In the genomic region with DNA sequence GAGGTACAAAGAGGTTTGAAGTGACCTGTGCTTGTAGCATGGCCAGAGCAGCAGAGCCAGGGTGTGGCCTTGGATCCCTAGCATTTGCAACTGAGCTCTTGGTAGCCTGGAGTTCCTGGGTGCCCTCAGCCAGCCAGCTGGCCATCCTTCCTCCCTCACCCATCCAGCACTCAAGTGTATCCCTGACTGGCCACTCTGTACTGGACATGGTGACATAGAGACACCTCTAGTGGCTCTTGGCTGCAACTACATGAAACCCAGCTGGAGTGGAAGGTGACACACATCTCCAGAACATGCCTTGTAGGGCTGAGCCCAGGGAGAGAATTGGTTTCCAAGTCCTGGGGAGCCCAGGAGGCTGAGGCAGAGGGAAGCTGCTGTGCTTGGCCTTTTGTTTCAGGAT, we compare ENCODE assay signal across 12 mouse cellular contexts.
DNase-seq lines count a peak whose midpoint lies in the region; ATAC-seq and TF ChIP-seq lines count a peak whose summit lies in the region.
"Had no signal": no experiment of that assay in that cellular context is flagged by ENCODE, and none has a peak within 500 bp of the region (broad histone marks: within the 10 kb centered on the region; RNA-seq: fewer than 3 reads in every experiment).

No protein-coding gene starts in this region.

- no peak for ATAC-seq in intestine, postnatal 0 days
- ATAC-seq in intestine, embryonic 16.5 days = no peak
- ATAC-seq in midbrain, postnatal 0 days (ENCODE audit: low FRiP score) = 0 out of 2 replicates have a peak, but pooled peaks have one; percentile 41

- no peaks in the 10 kb centered on the region for H3K36me3 ChIP-seq in intestine, postnatal 0 days (ENCODE audit: control insufficient read depth, insufficient read depth)
- H3K36me3 ChIP-seq in intestine, embryonic 16.5 days (ENCODE audit: control insufficient read depth, insufficient read depth, low read length) = no peaks in the 10 kb centered on the region
- no peaks in the 10 kb centered on the region for H3K36me3 ChIP-seq in midbrain, postnatal 0 days (ENCODE audit: insufficient read depth, low read length)
- no peaks in the 10 kb centered on the region for H3K36me3 ChIP-seq in midbrain, embryonic 10.5 days
- H3K36me3 ChIP-seq: forebrain, embryonic 10.5 days; heart, embryonic 10.5 days; neural tube, embryonic 13.5 days had no signal

- no peak overlapping the region for H3K9ac ChIP-seq in intestine, postnatal 0 days (ENCODE audit: low read depth, low read length)
- H3K9ac ChIP-seq in intestine, embryonic 16.5 days (ENCODE audit: low read depth, low read length) = no peak overlapping the region
- no peak overlapping the region for H3K9ac ChIP-seq in midbrain, postnatal 0 days (replicated peaks; ENCODE audit: low read length, poor library complexity, severe bottlenecking)
- H3K9ac ChIP-seq: neural tube, embryonic 13.5 days had no signal

- H3K4me1 ChIP-seq in intestine, postnatal 0 days (replicated peaks; ENCODE audit: control insufficient read depth, insufficient read depth, low read length) = no peaks in the 10 kb centered on the region
- H3K4me1 ChIP-seq in intestine, embryonic 16.5 days (ENCODE audit: control insufficient read depth, insufficient read depth, low read length) = no peaks in the 10 kb centered on the region
- no peaks in the 10 kb centered on the region for H3K4me1 ChIP-seq in midbrain, postnatal 0 days (ENCODE audit: insufficient read depth, low read length)
- H3K4me1 ChIP-seq in midbrain, embryonic 10.5 days = no peaks in the 10 kb centered on the region
- H3K4me1 ChIP-seq: forebrain, embryonic 10.5 days; heart, embryonic 10.5 days; neural tube, embryonic 13.5 days had no signal

- no peaks in the 10 kb centered on the region for H3K27me3 ChIP-seq in intestine, postnatal 0 days (replicated peaks; ENCODE audit: control insufficient read depth, insufficient read depth, low read length)
- H3K27me3 ChIP-seq in intestine, embryonic 16.5 days (replicated peaks; ENCODE audit: control insufficient read depth, insufficient read depth, low read length) = no peaks in the 10 kb centered on the region
- H3K27me3 ChIP-seq in midbrain, postnatal 0 days (ENCODE audit: insufficient read depth, low read length) = peaks cover 5% of the 10 kb centered on the region; the same call in 1 of the 2 replicates
- H3K27me3 ChIP-seq in midbrain, embryonic 10.5 days (ENCODE audit: low read depth, poor library complexity, severe bottlenecking) = no peaks in the 10 kb centered on the region
- H3K27me3 ChIP-seq: neural tube, embryonic 13.5 days had no signal

- no peak overlapping the region for H3K4me2 ChIP-seq in intestine, postnatal 0 days (replicated peaks; ENCODE audit: low read depth)
- no peak overlapping the region for H3K4me2 ChIP-seq in intestine, embryonic 16.5 days (ENCODE audit: low read depth, low read length)
- no peak overlapping the region for H3K4me2 ChIP-seq in midbrain, postnatal 0 days (ENCODE audit: low read depth, low read length, poor library complexity, severe bottlenecking)
- H3K4me2 ChIP-seq: neural tube, embryonic 13.5 days had no signal

- peak; percentile 53 for TF ChIP-seq CTCF in intestine, postnatal 0 days (IDR thresholded peaks at IDR 0.05; ENCODE audit: low read depth)
- TF ChIP-seq CTCF in midbrain, postnatal 0 days (IDR thresholded peaks at IDR 0.05) = peak; percentile 61

- H3K9me3 ChIP-seq in intestine, postnatal 0 days (ENCODE audit: control insufficient read depth) = no peaks in the 10 kb centered on the region
- H3K9me3 ChIP-seq in intestine, embryonic 16.5 days (ENCODE audit: control insufficient read depth, low read length) = no peaks in the 10 kb centered on the region
- H3K9me3 ChIP-seq in midbrain, postnatal 0 days (ENCODE audit: low read length) = no peaks in the 10 kb centered on the region
- H3K9me3 ChIP-seq in midbrain, embryonic 10.5 days (replicated peaks) = no peaks in the 10 kb centered on the region
- H3K9me3 ChIP-seq: forebrain, embryonic 10.5 days; heart, embryonic 10.5 days; neural tube, embryonic 13.5 days had no signal

- DNase-seq in midbrain, postnatal 0 days (ENCODE audit: low spot score) = peak; percentile 50
- no peak for DNase-seq in midbrain, embryonic 10.5 days (ENCODE audit: low spot score)
- peak; percentile 61 to 65 for DNase-seq in cerebellum, postnatal 14 days
- no peak for DNase-seq in spleen, adult 18-20 months
- no peak for DNase-seq in spleen, postnatal 36 days (ENCODE audit: low spot score in 2 of 2)
- DNase-seq: thymus, postnatal 36 days had no signal

- H3K27ac ChIP-seq in intestine, postnatal 0 days (ENCODE audit: low read depth, low read length) = no peak overlapping the region
- H3K27ac ChIP-seq in intestine, embryonic 16.5 days (ENCODE audit: low read length) = no peak overlapping the region
- no peak overlapping the region for H3K27ac ChIP-seq in midbrain, postnatal 0 days (ENCODE audit: low read depth, low read length)
- H3K27ac ChIP-seq in midbrain, embryonic 10.5 days (replicated peaks) = no peak overlapping the region
- H3K27ac ChIP-seq: forebrain, embryonic 10.5 days; heart, embryonic 10.5 days; macrophage; neural tube, embryonic 13.5 days had no signal

- no peak overlapping the region for H3K4me3 ChIP-seq in intestine, postnatal 0 days (ENCODE audit: low read depth, low read length)
- no peak overlapping the region for H3K4me3 ChIP-seq in intestine, embryonic 16.5 days (ENCODE audit: low read length)
- no peak overlapping the region for H3K4me3 ChIP-seq in midbrain, postnatal 0 days (ENCODE audit: low read depth, low read length)
- H3K4me3 ChIP-seq in midbrain, embryonic 10.5 days = no peak overlapping the region
- H3K4me3 ChIP-seq: forebrain, embryonic 10.5 days; heart, embryonic 10.5 days; neural tube, embryonic 13.5 days had no signal

Comparison
In these comparisons a context has a peak if more than half of its experiments do, and no peak if none do; other contexts are left out.
1. DNase-seq: peak in midbrain, postnatal 0 days (single experiment) and cerebellum, postnatal 14 days (2 of 2); none in midbrain, embryonic 10.5 days (single experiment), spleen, adult 18-20 months (0 of 2) and spleen, postnatal 36 days (0 of 2).